ENCODE assay signal across 9 mouse cellular contexts in genomic region chr10:19518763-19519162, GRCm38 (mm10).
DNase-seq lines count a peak whose midpoint lies in the region; ATAC-seq and TF ChIP-seq lines count a peak whose summit lies in the region.
"Had no signal": no experiment of that assay in that cellular context is flagged by ENCODE, and none has a peak within 500 bp of the region (broad histone marks: within the 10 kb centered on the region; RNA-seq: fewer than 3 reads in every experiment).

No protein-coding gene starts in this region.

- 2% methylated on average over 6 of the region's 6 CpGs for WGBS in liver, embryonic 14.5 days (ENCODE audit: insufficient replicate concordance)
- WGBS in liver, embryonic 12.5 days (ENCODE audit: insufficient replicate concordance): 5% methylated on average over 6 of the region's 6 CpGs

- no peak for TF ChIP-seq EP300 in liver, embryonic 14.5 days (IDR thresholded peaks at IDR 0.05; ENCODE audit: low read depth)

- H3K9ac ChIP-seq in liver, embryonic 14.5 days (replicated peaks): no peak overlapping the region
- no peak overlapping the region for H3K9ac ChIP-seq in liver, embryonic 12.5 days
- H3K9ac ChIP-seq: limb, embryonic 12.5 days had no signal

- H3K36me3 ChIP-seq in liver, embryonic 14.5 days (replicated peaks; ENCODE audit: control insufficient read depth, insufficient read depth, low read depth): no peaks in the 10 kb centered on the region
- H3K36me3 ChIP-seq in liver, embryonic 12.5 days: no peaks in the 10 kb centered on the region
- H3K36me3 ChIP-seq: limb, embryonic 12.5 days had no signal

- no peak overlapping the region for H3K4me3 ChIP-seq in liver, embryonic 14.5 days (ENCODE audit: insufficient read depth in 1 of 2, low read depth in 2 of 2, low read length in 2 of 2)
- no peak overlapping the region for H3K4me3 ChIP-seq in liver, embryonic 12.5 days
- H3K4me3 ChIP-seq: limb, embryonic 12.5 days had no signal

- no peak overlapping the region for H3K27ac ChIP-seq in liver, embryonic 14.5 days
- H3K27ac ChIP-seq in liver, embryonic 12.5 days: no peak overlapping the region
- H3K27ac ChIP-seq: limb, embryonic 12.5 days had no signal

- no peaks in the 10 kb centered on the region for H3K27me3 ChIP-seq in liver, embryonic 14.5 days (ENCODE audit: control insufficient read depth, insufficient read depth, low read length)
- no peaks in the 10 kb centered on the region for H3K27me3 ChIP-seq in liver, embryonic 12.5 days (replicated peaks)
- H3K27me3 ChIP-seq: limb, embryonic 12.5 days had no signal

- no peak overlapping the region for H3K4me2 ChIP-seq in liver, embryonic 14.5 days (ENCODE audit: low read depth)
- no peak overlapping the region for H3K4me2 ChIP-seq in liver, embryonic 12.5 days
- H3K4me2 ChIP-seq: limb, embryonic 12.5 days had no signal

- H3K4me1 ChIP-seq in liver, embryonic 14.5 days (replicated peaks; ENCODE audit: control insufficient read depth in 2 of 2, insufficient read depth in 2 of 2, low read length in 1 of 2): no peaks in the 10 kb centered on the region
- H3K4me1 ChIP-seq in liver, embryonic 12.5 days: no peaks in the 10 kb centered on the region

- no peaks in the 10 kb centered on the region for H3K9me3 ChIP-seq in liver, embryonic 14.5 days (ENCODE audit: control insufficient read depth, low read length)
- H3K9me3 ChIP-seq in liver, embryonic 12.5 days (replicated peaks): no peaks in the 10 kb centered on the region
- H3K9me3 ChIP-seq: limb, embryonic 12.5 days had no signal

- no peak for ATAC-seq in liver, embryonic 14.5 days (ENCODE audit: insufficient read depth)
- no peak for ATAC-seq in liver, embryonic 12.5 days

- peak; percentile 64 for TF ChIP-seq CTCF in liver, embryonic 14.5 days (IDR thresholded peaks at IDR 0.05; ENCODE audit: low read depth)

- DNase-seq in cerebellum, postnatal 14 days: peak; percentile 12 to 51
- DNase-seq in cerebellum, adult 11-12 months: no peak
- no peak for DNase-seq in liver, embryonic 14.5 days (ENCODE audit: low read depth in 3 of 3, low spot score in 3 of 3)
- peak; percentile 50 for DNase-seq in R1 (ENCODE audit: low read depth, low spot score)
- peak; percentile 42 for DNase-seq in mesoderm, embryonic 11.5 days (ENCODE audit: low read depth, low spot score)
- DNase-seq in adrenal gland, postnatal 4 days (ENCODE audit: low spot score in 2 of 2): no peak
- no peak for DNase-seq in frontal cortex, postnatal 36 days (ENCODE audit: low spot score in 2 of 2)

Comparison
In these comparisons a context has a peak if more than half of its experiments do, and no peak if none do; other contexts are left out.
1. DNase-seq: peak in cerebellum, postnatal 14 days (2 of 2), R1 (single experiment) and mesoderm, embryonic 11.5 days (single experiment); none in cerebellum, adult 11-12 months (single experiment), liver, embryonic 14.5 days (0 of 3), adrenal gland, postnatal 4 days (0 of 2) and frontal cortex, postnatal 36 days (0 of 2).